Mouse (Mus musculus) erythroblast, embryonic 14.5 days (primary cell): Measurements from ENCODE around the gene Aamp.

ENCODE experiments used
- GATA1 ChIP-seq: IDR thresholded peaks from 2 replicates; pipeline ENCODE4 v1.6.1; 2012; ENCODE audit warnings: low read length, inconsistent platforms, mixed read lengths
- TAL1 ChIP-seq: IDR thresholded peaks from 3 replicates; pipeline ENCODE4 v1.6.1; 2012; ENCODE audit warnings: low read length, inconsistent platforms, mixed read lengths

DNA sequence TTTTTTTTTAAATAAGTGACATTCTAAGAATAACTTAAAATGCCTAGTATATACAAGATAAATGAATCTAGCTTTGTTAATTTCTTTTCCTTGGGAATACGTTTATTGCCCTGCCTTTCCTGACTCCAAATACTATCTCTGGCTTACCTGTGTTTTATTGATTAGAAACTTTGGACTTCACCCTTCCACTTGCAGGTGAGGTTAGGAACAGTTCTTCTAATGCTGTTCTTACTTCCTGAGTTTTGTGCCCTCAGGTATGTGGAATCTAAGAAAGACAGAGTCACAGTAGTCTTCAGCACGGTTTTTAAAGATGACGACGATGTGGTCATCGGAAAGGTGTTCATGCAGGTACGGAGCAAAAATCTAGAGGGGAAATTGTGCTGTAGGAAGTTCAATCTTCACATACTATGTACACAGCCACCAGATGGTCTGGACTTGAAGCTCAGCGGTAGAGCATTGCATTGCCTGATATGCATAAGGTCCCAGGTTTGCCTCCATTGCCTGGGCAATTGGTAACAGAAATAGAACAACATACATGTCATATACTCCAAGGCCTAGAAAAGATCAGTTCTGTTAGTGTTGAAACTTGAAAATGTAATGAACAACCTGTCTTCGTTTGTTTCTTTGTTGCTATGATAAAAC is 28.7 kb downstream of the Aamp start:
- TF ChIP-seq TAL1 (no peak), GATA1 (no peak)
